Mouse (Mus musculus) heart, adult 18-20 months (tissue): Measurements from ENCODE around the gene Them5. TPM values are rescaled to one million over a fixed set of nuclear protein-coding genes. Genes with fewer than 3 reads are reported as not detected.

Experiments
- DNase-seq, 2 experiments: peaks; one replicate each; pipeline ENCODE4 v3.0.0; 2021 to 2022; ENCODE audit warnings: mixed read lengths in 1 of 2
- long read RNA-seq, 2 experiments: library from polyadenylated mRNA; stranded (forward); transcript quantifications; one replicate each; pipeline ENCODE4 v2.0.0; 2021
- total RNA-seq, 2 experiments: library from RNA; stranded (reverse); gene quantifications; 2 replicates each; pipeline ENCODE4 v1.2.3; 2021

The Them5 gene
- not detected for total RNA-seq
- long read RNA-seq, experiment 1 = 0 reads
- long read RNA-seq, experiment 2 = 0 reads

DNA sequence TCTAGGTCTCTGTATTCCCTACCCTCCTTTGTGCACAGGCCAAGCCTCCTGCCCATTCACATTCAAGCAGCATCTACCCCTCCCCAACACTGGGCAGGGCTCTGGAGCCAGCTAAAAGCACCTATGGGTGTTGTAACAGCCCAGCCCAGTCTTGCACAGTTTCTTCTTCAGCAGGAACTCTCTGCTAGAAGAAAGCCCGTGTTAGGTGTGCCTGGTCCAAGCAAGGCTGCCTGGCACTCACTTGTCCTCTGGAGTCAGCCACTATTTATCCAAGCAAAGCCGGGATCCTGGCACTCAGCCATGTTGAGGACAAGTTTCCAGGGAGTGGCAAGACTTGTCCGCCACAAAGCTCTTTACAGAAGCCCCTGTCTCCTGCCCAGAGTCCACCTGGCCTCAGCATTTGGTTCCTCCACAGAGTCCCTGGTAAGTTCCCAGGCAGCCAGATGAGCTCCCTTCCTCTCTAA, at the start of gene Them5:
Gene Them5 (plus strand): TSS at position 141 of the 464 bp plus-strand sequence.
- peak in 1 of 2 experiments; percentile 2 for DNase-seq

DNA sequence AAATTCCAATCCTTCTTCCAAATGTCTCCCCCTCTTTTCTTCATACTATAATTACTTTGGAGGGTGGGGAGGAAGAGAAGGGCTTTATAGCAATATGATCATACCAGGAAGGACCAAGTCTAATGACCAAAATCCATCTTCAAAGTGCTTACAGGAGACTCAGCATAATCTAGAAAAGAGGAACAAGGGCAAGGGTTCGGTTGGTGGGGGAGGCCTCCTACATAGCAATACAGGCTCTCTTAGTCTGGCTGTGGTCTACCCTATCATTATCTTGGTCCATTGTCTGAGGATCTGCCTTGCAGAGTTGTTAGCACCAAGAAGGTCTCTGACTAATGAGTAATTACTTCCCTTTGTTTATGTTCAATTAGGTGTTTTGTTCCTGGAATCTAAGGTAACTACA, 36.4 kb upstream of the Them5 start:
- DNase-seq = no peak

DNA sequence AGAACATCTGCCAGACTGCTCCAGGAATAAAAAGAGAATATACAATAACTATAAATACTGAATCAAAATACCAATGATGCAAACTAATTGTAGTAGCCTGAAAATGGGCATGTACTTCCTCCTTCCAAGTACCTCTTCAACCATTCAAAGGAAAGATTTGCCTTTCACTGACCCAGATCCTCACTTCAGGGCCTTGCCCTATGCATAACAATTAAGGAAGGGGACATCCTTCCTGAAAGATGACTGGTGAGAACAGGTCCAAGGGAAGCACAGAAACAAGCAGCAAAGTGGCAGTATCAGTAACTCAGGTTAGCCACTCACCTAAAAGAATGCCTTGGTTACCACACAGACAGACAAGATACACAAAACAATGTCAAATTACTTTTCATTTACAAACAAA, 34.9 kb upstream of the Them5 start:
- no peak for DNase-seq

DNA sequence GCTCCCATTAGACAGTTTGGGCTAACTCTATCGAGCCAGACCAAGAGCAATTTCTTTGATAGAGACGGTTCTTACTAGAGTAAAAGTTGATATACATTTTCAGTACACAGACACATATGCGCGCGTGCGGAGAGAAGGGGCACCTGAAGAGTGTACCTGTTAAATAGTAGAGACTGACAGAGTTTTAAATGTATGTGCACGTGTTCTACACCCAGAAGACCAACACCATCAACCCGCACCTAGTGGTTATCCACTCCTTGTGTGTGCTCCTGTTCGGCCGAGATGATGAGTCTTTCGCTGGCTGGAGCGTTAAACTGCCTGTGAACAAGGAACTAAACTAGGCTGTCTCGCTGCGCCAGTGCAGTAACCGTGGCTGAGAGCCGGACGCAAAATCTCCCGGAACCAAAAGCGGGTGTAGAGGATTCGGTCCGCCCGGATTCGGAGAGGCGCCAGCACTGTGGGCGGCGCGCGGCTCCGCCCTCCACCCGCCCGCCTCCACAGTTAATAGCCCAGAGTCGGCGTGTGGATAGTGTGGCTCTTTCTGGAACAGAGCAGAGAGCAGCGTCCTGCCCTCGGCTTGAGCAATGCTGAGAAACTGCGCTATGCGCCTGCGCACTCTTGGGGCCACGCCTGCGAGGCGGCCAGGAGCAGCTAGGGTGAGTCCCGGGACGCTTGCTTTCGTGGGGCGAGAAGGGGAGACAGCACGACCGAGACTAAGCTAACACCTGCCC, 32.1 kb upstream of the Them5 start, which contains the start of gene Them4:
Gene Them4 (plus strand): TSS at position 457 of the 731 bp plus-strand sequence.
- DNase-seq = peak; percentile 96 to 98

DNA sequence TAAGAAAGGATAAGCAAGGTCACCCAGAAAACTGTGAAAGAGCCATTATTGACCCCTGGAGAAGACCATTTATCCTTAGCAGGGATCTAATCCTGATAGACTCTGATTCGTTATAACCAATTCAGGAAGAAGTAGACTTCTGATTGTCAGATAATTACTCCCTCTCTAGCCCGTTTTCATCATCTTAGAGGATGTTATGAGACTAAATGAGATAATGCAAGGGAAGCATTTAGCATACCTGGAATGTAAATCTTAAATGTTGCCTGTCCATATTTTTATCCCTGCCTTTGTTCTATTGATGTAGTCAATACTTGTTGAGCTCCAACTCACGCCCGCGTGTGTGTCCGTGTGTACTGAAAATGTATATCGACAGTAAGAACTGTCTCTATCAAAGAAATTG, 31.4 kb upstream of the Them5 start:
- DNase-seq = peak in 1 of 2 experiments; percentile 22

DNA sequence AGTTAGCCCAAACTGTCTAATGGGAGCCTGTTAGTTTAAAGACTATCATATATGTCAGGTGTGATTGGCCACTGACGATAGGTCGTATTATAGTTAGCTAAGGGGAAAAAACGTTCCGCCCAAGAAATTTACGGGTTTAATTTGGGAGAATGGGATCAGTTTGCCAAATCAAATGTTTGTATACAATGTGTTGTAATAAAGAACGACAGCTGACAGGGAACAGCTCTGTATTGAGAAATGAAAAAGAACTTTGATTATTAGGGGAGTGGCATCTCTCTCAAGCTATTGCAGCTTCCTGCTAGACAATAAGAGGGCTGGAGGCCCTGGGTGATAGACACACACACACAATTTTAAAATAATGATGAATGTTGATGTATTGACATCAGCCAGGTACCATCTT, 31.0 kb upstream of the Them5 start:
- no peak for DNase-seq

DNA sequence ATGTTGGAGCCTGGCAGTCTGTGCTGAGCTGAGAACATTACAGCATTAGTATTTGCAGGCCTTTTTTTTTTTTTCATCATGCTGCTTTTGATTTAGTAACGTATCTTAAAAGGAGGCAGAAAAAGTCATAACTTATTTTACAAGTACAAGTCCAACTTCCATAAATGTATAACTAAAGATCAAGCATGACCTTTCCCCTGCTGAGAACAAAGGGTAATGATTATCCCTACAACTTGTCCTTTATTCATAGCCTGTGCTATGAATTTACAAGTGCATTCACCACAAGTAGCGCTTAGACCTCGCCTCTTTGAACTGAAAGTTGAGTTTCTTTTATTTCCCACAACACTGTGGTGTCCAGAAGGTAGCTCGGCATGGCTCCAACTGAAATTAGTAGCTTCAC, 30.5 kb upstream of the Them5 start:
- DNase-seq = no peak

DNA sequence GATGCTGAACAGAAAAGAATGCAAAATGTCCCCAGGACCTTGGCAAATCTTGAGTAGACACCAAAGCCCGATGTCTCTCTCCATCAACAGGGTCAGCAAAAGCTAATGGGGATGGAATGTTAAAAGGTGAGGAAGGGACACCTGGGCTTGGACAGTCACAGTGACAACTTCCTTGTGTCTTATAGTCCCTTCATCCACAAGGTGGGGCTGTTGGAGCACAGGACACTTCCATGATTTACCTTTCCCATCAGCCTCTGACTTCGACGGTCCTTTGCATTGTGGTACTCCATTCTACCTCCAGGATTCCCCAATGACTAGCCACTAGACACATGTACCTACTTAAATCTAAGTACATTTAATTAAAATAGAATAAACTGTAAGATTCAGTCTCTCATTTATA, 13.2 kb upstream of the Them5 start:
- no peak for DNase-seq

DNA sequence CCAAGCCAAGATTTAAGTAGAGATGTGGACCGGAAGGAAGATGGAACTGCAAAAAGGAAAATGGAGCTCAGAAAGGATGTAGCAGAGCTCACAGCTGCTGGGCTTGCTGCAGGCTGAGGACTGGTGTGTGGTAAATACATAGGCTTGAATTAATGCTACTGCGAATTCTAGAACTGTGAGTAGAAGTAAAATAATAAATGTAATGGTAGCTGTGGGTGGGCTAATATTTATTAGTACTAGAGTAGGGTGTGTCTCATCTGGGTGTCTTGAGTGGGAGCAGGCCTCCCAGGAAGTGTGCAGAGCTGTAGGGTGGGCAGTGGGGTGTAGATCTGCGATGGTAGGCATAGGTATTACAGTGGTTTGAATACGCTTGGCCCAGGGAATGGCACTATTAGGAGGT, 7.5 kb upstream of the Them5 start:
- no peak for DNase-seq

DNA sequence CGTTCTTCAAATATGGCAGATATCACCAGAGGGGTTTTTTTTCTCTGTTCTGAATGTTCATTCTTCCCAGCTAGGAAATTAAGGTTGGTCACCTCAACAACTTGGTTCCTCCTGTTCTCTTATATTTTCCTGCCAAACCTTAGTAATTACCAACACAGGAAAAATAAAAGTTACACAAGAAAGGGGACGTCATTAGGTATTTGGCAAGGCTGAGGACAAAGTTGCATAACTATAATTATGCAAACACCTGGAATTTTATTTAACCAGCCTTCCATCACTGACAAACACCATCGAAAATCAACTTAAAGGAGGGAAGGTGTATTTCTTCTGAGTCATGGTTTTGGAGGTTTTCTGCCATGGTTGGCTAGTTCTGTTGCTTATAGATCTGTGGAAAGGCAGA, 3.4 kb upstream of the Them5 start:
- no peak for DNase-seq

DNA sequence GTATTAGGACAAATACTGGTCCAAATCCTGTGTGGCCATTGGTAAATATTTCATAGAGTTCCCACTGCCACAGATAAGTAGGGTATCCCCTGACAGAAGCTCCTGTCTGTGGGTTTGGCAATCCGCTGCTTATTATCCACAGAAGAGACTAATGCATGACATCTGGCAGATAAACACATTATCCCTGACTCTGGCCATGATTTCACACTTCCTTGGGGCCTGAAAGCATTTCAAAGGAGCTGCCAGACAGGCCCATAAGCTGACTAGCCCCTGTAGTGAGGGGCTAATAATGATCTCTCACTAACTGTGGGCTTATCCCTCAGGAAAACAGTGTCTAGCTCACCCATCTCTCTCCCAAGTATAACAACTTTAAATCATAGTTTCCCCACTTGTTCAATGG, 653 bp downstream of the Them5 start:
- no peak for DNase-seq

DNA sequence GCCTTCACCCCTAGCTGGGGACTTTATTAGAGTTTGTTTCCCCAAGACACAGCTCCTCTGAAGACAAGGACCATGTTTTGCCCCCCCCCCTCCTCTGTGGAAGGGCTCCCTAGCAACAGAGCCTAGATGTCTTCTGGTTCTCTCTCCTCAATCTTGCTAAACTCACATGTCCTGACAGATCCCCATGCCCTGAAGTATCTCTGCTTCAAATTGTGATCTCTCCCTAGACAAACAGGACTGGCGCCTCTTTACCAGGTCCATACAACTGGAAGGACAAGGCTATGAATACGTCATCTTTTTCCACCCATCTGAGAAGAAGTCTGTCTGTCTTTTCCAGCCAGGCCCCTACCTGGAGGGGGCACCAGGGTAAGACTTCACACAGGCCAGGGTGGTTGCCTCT, 2.3 kb downstream of the Them5 start:
- DNase-seq = no peak

DNA sequence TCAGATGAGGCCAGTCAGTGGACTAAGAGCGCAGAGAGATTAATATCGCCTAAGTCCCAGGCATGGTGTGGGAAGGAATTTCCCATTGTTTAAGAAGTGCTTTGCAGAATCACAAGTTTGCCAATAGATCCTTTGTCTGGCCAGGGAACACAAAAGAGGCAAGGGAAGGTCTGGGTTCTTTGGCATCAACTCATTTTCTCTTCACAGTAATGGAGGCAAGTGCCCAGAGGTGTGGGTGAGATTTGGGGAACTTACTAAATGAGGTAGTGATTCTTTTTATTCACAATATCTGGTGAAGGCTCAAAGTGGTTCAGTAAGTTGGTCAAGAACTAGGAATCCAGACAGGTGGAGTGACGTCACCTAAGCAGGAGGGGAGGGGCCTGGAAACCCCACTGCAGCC, 3.0 kb downstream of the Them5 start:
- no peak for DNase-seq

DNA sequence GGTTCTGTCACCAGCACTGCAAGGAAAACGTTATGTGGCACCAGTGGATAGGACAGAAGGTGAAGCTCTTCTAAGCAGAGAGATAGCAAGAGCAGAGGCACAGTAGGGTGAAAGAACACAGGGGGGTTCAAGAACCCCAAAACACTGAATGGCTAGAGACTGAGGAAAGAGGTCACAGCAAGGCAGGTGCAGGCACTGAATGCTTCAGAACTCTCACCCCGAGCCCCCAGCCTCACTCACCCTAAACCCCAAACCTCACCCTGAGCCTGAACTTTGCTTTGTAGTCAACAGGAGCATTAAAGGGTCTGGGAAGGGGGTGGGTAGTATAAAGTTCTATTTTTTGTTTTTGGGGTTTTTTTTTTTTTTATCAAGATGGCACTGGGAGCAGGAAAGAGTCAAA, 6.2 kb downstream of the Them5 start:
- DNase-seq = no peak

DNA sequence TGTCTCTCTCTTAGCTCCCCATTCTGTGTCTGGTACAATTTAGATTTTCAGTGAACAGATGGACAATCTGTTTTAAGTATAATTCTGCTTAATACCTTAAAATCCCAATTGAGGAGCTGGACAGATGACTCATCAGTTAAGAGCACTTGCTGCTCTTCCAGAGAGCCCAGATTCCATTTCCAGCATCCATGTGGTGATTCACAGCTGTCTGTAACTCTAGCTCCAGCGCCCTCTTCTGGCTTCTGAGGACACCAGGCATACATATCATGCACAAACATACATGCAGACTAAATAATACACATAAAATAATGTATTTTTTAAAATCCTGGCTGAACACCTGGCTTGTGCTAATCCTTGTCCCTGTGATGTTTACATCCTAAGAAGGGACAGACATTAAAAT, 18.9 kb downstream of the Them5 start:
- DNase-seq = no peak

DNA sequence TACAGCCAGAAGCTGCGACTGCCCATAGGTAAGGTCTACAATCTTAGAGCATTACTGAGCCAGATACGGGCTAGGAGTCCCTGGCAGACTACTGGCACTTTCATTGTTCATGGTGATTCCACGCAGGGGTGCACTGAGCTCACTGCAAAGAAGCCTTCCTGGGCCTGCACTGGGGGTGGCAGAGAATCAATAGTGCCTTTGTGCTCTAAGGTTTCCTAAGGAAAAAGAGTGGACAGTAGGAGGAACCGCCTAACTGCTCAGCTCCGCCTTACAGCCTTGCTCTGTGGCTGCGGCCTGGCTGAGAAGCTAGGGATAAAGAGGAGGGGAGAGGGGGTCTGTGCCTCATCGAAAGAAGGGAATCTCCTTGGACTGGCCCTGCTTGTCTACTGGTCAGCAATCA, 20.2 kb downstream of the Them5 start, which contains the start of gene C2cd4d:
Gene C2cd4d (plus strand): TSS at position 301 of the 400 bp plus-strand sequence.
- no peak for DNase-seq

DNA sequence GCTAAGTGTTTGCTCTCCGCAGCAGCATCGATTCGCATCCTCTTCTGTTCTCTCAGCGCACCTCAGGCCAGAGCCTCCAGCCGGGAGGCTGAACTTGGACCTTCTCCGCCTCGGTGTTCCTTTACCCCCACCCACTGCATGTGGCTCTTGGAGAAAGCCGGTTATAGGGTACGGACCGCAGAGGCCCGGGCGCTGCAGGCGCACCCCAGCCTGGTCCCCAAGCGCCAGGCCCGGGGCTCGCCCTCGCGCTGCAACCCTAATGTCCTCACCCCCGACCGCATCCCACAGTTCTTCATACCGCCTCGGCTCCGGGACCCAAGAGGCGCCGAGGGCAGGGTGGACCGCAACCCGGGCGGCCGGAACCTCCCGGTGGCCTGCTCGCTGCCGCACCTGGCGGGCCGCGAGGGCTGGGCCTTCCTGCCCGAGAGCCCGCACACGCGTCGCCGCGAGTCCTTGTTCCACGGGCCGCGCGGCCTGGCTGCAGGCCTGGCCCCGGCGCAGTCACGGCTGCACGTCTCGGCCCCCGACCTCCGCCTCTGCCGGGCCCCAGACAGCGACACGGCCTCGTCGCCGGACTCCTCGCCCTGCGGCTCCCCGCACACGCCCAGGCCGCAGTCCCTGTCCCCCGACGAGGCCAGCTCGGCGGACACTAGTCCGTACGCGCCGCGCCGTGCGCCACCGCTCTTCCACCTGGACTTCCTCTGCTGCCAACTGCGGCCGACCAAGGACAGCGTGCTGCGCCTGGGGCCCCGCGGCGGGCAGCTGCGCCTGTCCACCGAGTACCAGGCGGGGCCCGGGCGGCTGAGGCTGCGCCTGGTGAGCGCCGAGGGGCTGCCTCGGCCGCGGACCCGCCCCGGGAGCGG, 21.6 kb downstream of the Them5 start:
- DNase-seq = peak; percentile 25 to 44

DNA sequence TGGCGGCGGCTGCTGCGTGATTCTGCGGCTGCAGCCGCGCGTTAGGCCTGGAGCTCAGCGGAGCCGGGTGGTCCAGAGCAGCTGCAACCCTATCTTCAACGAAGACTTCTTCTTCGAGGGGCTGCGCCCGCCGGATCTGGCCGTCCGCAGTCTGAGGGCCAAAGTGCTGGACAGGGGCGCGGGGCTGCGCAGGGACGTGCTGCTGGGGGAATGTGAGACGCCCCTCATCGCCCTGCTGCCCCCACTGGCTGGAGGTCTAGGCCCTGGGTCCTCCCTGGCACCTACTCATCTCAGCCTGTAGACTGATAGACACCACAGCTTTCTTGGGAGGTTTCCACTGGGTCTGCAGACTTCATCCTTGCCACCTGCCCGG, 22.2 kb downstream of the Them5 start:
- no peak for DNase-seq

DNA sequence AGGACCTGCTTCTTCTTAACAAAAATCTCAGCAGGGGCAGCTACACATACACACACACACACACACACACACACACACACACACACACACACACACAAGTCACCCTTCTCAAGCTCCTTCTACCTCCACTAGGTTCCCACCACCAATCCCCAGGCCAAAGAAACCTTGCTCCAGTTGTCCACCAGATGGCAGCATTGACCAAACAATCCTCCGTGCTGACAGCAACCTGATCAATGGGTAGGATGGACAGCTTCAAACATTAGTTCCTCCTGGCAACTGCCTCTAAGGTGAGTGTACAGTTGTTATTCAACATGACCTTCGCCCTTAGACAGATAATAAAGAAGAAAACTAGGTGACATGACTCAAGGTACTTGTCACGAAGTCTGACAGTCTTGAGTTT, 24.9 kb downstream of the Them5 start:
- peak; percentile 66 to 86 for DNase-seq

DNA sequence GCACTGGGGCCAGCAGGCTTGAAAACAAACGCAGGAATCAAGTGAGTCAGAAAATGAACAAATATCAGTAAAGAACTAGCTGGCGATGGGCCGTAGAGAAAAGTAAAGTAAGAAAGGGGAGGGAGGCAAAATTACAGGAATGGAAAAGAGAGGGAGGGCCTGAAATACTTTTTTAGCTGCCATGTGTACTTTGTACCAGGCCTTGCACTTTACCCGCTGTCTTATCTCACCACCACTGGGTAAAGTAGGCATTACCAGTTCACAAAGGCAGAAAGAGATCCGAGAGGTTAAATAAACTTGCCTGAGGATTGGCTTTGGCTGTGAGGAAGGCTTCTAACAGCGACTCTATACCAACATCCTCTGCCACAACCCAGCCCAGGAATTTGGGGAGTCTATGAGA, 25.6 kb downstream of the Them5 start:
- no peak for DNase-seq

DNA sequence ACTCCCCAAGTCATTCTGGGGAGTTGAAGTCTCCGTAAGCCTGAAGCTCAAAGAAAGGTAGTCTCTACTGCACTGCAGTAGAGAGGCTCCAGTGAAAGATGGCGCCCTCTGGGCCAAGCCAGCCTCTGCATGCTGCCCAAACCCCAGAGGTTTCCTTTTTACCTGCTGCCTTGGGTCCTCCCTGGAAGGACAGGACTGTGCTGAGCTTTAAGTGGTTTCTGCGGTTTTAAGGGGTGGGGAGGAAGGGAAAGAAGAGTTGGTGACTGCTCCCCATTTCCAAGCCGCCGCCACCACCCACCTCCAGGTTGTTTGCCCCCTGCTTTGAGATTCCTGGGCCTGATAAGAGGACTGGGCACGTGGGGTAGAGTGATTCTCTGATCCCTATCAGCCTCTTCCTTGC, 26.7 kb downstream of the Them5 start:
- no peak for DNase-seq

DNA sequence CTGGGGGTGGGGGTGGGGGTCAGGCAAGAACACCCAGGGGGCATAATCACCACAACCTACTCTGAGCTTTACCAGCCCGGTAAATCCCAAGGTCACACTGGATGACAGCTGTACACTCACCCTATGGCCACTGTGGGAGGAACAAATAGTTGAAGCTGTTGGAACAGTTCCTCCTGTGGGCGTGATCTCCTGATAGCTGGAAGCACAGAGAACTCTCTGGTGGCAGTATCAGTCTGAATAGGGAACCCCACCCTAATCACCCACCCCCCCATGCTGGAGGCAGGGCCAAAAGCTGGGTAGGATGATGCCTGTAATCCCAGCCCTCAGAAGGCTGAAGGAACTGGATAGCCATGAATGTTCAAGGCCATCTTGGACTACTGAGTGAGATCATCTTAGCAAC, 27.8 kb downstream of the Them5 start:
- DNase-seq = no peak

DNA sequence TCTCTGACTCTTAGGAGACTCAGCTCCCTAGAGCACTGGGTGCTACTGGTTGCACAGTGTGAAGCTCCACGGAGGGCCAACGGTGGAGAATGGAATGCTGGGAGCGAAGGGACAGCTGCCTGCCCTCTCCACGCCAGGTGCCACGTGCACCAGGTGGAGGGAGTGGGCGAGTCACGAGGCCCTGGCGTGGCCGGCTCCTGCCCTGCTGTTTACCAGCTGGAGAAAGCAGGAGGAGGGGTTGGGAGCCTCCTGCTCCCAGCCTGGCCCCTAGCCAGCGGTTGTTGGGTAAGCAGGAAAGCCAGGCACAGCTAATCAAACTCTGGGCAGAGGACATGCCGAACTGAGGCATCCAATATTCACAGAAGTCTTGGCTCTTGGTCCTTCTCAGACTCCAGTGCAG, 29.7 kb downstream of the Them5 start:
- DNase-seq = peak; percentile 85 to 89
